ENCODE assay signal across 28 mouse cellular contexts in the genomic region with DNA sequence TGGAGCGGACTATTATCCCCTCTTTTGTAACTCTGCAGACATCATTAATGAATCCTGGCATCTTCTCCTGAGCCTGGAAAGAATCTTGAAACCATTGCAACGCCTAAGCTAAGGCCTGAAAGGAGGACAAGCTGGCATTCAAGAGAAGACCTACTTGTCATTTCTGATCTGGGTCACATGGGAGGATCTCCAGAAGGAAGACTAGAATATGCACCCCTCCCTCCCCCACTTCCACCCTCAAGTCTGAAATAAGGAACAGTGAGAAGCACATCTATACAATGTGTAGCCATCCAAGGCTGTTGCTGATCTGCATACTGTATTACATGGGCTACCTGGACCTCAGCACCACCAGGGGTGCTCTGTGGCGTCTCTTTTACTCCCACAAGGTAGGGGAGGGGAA.
DNase-seq lines count a peak whose midpoint lies in the region; ATAC-seq lines count a peak whose summit lies in the region.
"Had no signal": no experiment of that assay in that cellular context is flagged by ENCODE, and none has a peak within 500 bp of the region (broad histone marks: within the 10 kb centered on the region; RNA-seq: fewer than 3 reads in every experiment).

No protein-coding gene starts in this region.

- no peak overlapping the region for H3K27ac ChIP-seq in liver, embryonic 11.5 days (ENCODE audit: low read depth, low read length)
- H3K27ac ChIP-seq: embryonic facial prominence, embryonic 13.5 days; embryonic facial prominence, embryonic 15.5 days; forebrain, embryonic 10.5 days; forebrain, embryonic 12.5 days had no signal

- no peak overlapping the region for H3K4me3 ChIP-seq in liver, embryonic 11.5 days (ENCODE audit: low read depth, low read length)
- H3K4me3 ChIP-seq: embryonic facial prominence, embryonic 13.5 days; embryonic facial prominence, embryonic 15.5 days; erythroblast, embryonic 14.5 days; forebrain, embryonic 10.5 days; forebrain, embryonic 12.5 days had no signal

- no peak overlapping the region for H3K9ac ChIP-seq in liver, embryonic 11.5 days (ENCODE audit: low read depth, low read length)
- H3K9ac ChIP-seq: embryonic facial prominence, embryonic 13.5 days; embryonic facial prominence, embryonic 15.5 days; forebrain, embryonic 12.5 days had no signal

- no peak for DNase-seq in frontal cortex, postnatal 10 days (ENCODE audit: low spot score in 2 of 2)
- DNase-seq in liver, embryonic 11.5 days (ENCODE audit: low spot score): peak; percentile 10
- DNase-seq in liver (no peak), R1 (ENCODE audit: low read depth, low spot score) (peak; percentile 8)
- DNase-seq in adrenal gland, adult (ENCODE audit: inconsistent age in 2 of 2, low spot score in 1 of 2): no peak
- DNase-seq: adrenal gland, adult 8-10 months; adrenal gland, postnatal 14 days; adrenal gland, postnatal 36 days; B cell, adult 2 months; cerebellum, adult 11 months; cerebellum, adult 18-20 months; cerebellum, adult 8-10 months; cerebellum, adult 9-11 months; cerebellum, postnatal 14 days; cerebellum, postnatal 36 days; embryo, embryonic 11 days had no signal

- H3K4me1 ChIP-seq in liver, embryonic 11.5 days (replicated peaks; ENCODE audit: control insufficient read depth, insufficient read depth, low read length): 0 out of 2 replicates have a peak, but pooled peaks cover 4% of the 10 kb centered on the region

- ATAC-seq in frontal cortex, adult (ENCODE audit: low TSS enrichment): peak; percentile 85
- no peak for ATAC-seq in liver, embryonic 11.5 days (replicated peaks; ENCODE audit: low FRiP score)
- ATAC-seq: CD4-positive, CD25-positive, alpha-beta regulatory T cell, adult 4 months; forebrain, embryonic 14.5 days; forebrain, embryonic 16.5 days; Patski had no signal

- H3K27me3 ChIP-seq in liver, embryonic 11.5 days (replicated peaks; ENCODE audit: control insufficient read depth, insufficient read depth, low read length): no peaks in the 10 kb centered on the region
- H3K27me3 ChIP-seq: CH12.LX; embryonic facial prominence, embryonic 13.5 days; embryonic facial prominence, embryonic 15.5 days; forebrain, embryonic 12.5 days had no signal

- H3K36me3 ChIP-seq in liver, embryonic 11.5 days (ENCODE audit: control insufficient read depth, insufficient read depth, low read length): no peaks in the 10 kb centered on the region
- H3K36me3 ChIP-seq: embryonic facial prominence, embryonic 13.5 days; embryonic facial prominence, embryonic 15.5 days; forebrain, embryonic 10.5 days; forebrain, embryonic 12.5 days; G1E had no signal

- H3K9me3 ChIP-seq in liver, embryonic 11.5 days (ENCODE audit: control insufficient read depth, low read length): no peaks in the 10 kb centered on the region
- H3K9me3 ChIP-seq: embryonic facial prominence, embryonic 13.5 days; embryonic facial prominence, embryonic 15.5 days; forebrain, embryonic 10.5 days; forebrain, embryonic 12.5 days had no signal

- no peak overlapping the region for H3K4me2 ChIP-seq in liver, embryonic 11.5 days
- H3K4me2 ChIP-seq: embryonic facial prominence, embryonic 13.5 days; embryonic facial prominence, embryonic 15.5 days; forebrain, embryonic 12.5 days had no signal

- 76% methylated on average over 3 of the region's 3 CpGs for WGBS in liver, embryonic 11.5 days

Comparison
In these comparisons a context has a peak if more than half of its experiments do, and no peak if none do; other contexts are left out.
1. DNase-seq: peak in liver, embryonic 11.5 days (single experiment) and R1 (single experiment); none in frontal cortex, postnatal 10 days (0 of 2), liver (single experiment) and adrenal gland, adult (0 of 2).